Mouse (Mus musculus): Measurements from ENCODE around the gene Pagr1b. TPM values are rescaled to one million over a fixed set of nuclear protein-coding genes. Genes with fewer than 3 reads are reported as not detected.

The Pagr1b gene
- total RNA-seq, 2 experiments from 2014 or later, result 11.8 TPM; not detected in 1

- no peak for ATAC-seq (replicated peaks; ENCODE audit: low FRiP score, poor library complexity, severe bottlenecking)
Measured at GRCm38 (mm10) chr7:127007313-127008024, 8.8 kb downstream of the Pagr1b start.

GRCm38 (mm10) chr7:127004122-127004875, 12.0 kb downstream of the Pagr1b start:
- ATAC-seq (replicated peaks; ENCODE audit: low FRiP score, poor library complexity, severe bottlenecking), result no peak

GRCm38 (mm10) chr7:127003620-127004019, 12.7 kb downstream of the Pagr1b start:
- no peak for ATAC-seq (replicated peaks; ENCODE audit: low FRiP score, poor library complexity, severe bottlenecking)

- ATAC-seq (replicated peaks; ENCODE audit: low FRiP score, poor library complexity, severe bottlenecking), result no peak
Measured at GRCm38 (mm10) chr7:126999568-126999967, 16.7 kb downstream of the Pagr1b start.

- ATAC-seq (replicated peaks; ENCODE audit: low FRiP score, poor library complexity, severe bottlenecking), result no peak
Measured at GRCm38 (mm10) chr7:126996449-126996848, 19.8 kb downstream of the Pagr1b start.

GRCm38 (mm10) chr7:126988816-126989215, 27.5 kb downstream of the Pagr1b start:
- ATAC-seq (replicated peaks; ENCODE audit: low FRiP score, poor library complexity, severe bottlenecking), result no peak

- ATAC-seq (replicated peaks; ENCODE audit: low FRiP score, poor library complexity, severe bottlenecking), result peak; percentile 64
Measured at GRCm38 (mm10) chr7:126986319-126986718, 30.0 kb downstream of the Pagr1b start.

GRCm38 (mm10) chr7:126984667-126985444, 31.4 kb downstream of the Pagr1b start:
- no peak for ATAC-seq (replicated peaks; ENCODE audit: low FRiP score, poor library complexity, severe bottlenecking)

GRCm38 (mm10) chr7:126983113-126983512, 33.2 kb downstream of the Pagr1b start:
- no peak for ATAC-seq (replicated peaks; ENCODE audit: low FRiP score, poor library complexity, severe bottlenecking)

- no peak for ATAC-seq (replicated peaks; ENCODE audit: low FRiP score, poor library complexity, severe bottlenecking)
Measured at GRCm38 (mm10) chr7:126982054-126982453, 34.2 kb downstream of the Pagr1b start.

GRCm38 (mm10) chr7:126981601-126982000, 34.7 kb downstream of the Pagr1b start:
- ATAC-seq (replicated peaks; ENCODE audit: low FRiP score, poor library complexity, severe bottlenecking), result no peak

- no peak for ATAC-seq (replicated peaks; ENCODE audit: low FRiP score, poor library complexity, severe bottlenecking)
Measured at GRCm38 (mm10) chr7:126978841-126979240, 37.4 kb downstream of the Pagr1b start.

GRCm38 (mm10) chr7:126976878-126977459, 39.3 kb downstream of the Pagr1b start:
- 0 out of 2 replicates have a peak, but pooled peaks have one; percentile 13 for ATAC-seq (replicated peaks; ENCODE audit: low FRiP score, poor library complexity, severe bottlenecking)

- peak; percentile 94 for ATAC-seq (replicated peaks; ENCODE audit: low FRiP score, poor library complexity, severe bottlenecking)
Measured at GRCm38 (mm10) chr7:126975950-126976866, 40.1 kb downstream of the Pagr1b start, which contains the start of gene Cdiptos. TSS of gene Cdiptos (minus strand) at chr7:126976098.

- no peak for ATAC-seq (replicated peaks; ENCODE audit: low FRiP score, poor library complexity, severe bottlenecking)
Measured at GRCm38 (mm10) chr7:126975893-126975949, 40.6 kb downstream of the Pagr1b start, which contains the start of gene Cdipt. TSS of gene Cdipt (plus strand) at chr7:126975914.

GRCm38 (mm10) chr7:126975493-126975892, 40.8 kb downstream of the Pagr1b start:
- ATAC-seq (replicated peaks; ENCODE audit: low FRiP score, poor library complexity, severe bottlenecking), result no peak

GRCm38 (mm10) chr7:126967361-126967760, 48.9 kb downstream of the Pagr1b start:
- no peak for ATAC-seq (replicated peaks; ENCODE audit: low FRiP score, poor library complexity, severe bottlenecking)

- no peak for ATAC-seq (replicated peaks; ENCODE audit: low FRiP score, poor library complexity, severe bottlenecking)
Measured at GRCm38 (mm10) chr7:126965568-126965967, 50.7 kb downstream of the Pagr1b start.

- ATAC-seq (replicated peaks; ENCODE audit: low FRiP score, poor library complexity, severe bottlenecking), result no peak
Measured at GRCm38 (mm10) chr7:126963548-126964286, 52.6 kb downstream of the Pagr1b start.
